Mouse (Mus musculus) megakaryocyte, adult 5-6 weeks (primary cell): ENCODE data around the gene Aig1. TPM values are rescaled to one million over a fixed set of nuclear protein-coding genes. Genes with fewer than 3 reads are reported as not detected.

ENCODE experiments used
- ATAC-seq: 2 replicates; pipeline ENCODE4 v1.8.0; 2016; ENCODE audit warnings: mild to moderate bottlenecking, inconsistent platforms; ENCODE audit not compliant: poor library complexity, severe bottlenecking
- total RNA-seq, 2 experiments: library from RNA; stranded (forward) in 1 of 2; stranded (reverse) in 1 of 2; fragments of 153-499, 151-499 nt in 1 of 2; fragments of 221-1000, 200-1000 nt in 1 of 2; gene quantifications; 2 replicates each; pipeline versions ENCODE4 v1.2.3 to v1.2.4; 2015 to 2017

Gene Aig1
- total RNA-seq, 2 experiments from 2014 or later = 3.5 to 7.3 TPM

DNA sequence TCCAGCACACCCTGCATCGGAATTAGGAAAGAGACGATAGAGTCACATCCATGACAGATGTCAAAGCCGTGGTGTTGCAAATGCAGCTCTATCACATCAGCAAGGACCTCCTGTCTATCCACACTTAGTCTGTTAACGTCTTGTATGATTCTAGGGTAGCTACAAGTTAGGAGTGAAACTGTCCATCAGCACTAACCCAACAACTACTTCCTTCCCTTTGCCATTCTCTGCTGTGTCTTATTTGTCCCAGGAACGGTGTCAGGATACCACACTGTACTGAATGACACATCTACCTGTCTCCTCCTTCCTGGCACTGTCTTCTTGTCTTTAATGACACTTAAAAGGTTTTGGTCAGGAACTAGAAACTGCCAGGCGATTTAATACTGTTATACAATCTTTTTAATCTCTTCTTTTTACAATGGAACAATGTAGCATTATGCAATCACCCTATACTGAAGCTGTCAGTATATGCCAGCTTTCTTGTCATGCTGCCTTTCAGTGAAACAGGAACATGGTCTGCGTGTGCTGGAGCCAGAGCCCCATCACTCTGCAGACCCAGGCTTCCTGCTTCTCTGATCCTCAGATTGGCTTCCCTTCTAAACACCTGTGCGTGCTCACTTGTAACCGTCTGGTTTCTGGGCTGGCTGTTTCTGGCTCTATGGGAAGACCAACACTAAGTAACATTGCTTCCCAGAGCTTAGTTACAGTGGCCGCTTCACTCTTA lies 214.9 kb downstream of the Aig1 start:
- ATAC-seq = peak; percentile 64

DNA sequence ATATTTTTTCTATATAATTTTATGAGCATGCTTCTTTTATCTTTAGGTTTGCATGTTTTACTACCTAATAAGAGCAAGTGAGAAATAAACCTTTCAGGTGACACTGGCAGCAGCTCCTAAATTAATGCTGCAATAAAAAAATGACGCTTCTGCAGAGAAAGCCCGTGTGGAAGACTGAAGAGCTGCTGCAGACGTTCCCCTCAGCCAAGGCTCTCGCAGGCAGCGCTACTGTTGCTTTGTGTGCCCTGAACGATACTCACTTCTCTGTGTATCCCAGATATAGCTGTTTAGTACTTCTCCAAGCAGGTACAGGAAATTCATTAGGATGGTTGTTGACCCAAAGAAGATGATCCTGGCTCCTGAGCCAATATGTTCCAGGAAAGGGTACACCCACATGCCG lies 215.5 kb downstream of the Aig1 start:
- ATAC-seq = no peak

DNA sequence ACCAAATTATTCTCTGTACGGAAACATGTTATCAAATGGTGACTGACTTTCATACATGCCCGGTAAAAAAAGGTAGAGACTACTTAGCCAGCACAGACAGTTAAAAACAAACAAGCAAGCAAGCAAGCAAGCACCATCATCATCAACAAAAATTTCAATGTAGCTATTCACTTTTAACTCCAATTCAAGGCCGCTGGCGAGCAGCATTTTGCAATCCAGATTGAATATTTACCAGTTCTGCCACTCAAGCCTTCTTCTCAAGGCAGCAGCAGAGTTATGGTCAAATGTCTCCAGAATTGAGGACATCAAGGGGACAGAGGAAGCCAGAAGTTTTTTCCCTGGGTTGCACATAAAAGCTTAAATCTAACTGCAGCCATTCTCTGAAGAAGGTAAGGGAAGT lies 216.7 kb downstream of the Aig1 start:
- no peak for ATAC-seq

DNA sequence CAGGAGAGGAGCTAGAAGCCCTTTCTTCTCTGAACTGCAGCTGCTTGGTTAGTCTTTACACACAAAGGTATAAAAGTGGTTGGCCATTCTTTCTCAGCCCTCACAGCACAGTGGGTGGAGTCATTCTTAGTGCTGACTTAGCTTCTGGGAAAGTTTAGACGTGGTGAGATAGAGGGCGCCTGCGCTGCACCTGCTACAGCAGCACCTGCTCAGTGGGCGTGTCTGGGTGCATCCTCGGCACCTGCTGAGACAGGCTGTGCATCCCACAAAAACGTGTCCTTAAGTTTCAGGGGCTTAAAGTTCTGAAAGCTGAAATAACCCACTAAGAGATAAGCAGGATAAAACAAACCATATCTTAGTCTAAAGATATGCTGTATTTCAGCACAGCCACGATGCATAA lies 227.0 kb downstream of the Aig1 start:
- no peak for ATAC-seq

DNA sequence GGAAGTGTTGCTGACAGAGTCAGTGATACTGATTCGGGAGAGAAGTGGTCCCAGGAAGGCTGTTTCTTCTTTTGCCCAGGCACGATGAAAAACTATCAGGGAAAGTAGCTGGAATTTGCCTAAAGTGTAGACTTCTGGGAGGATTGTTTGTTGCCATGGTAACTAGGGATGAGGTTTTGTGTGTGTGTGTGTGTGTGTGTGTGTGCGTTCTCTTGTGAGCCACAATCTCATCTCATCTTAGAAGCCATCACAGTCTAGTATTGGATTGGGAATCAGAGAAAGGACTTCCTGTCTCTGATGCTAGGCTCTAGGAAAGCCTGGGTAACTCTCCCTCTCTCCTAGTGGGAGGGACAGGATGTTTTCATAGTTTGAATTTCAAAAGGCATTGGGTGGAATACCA lies 237.0 kb downstream of the Aig1 start:
- ATAC-seq = no peak

DNA sequence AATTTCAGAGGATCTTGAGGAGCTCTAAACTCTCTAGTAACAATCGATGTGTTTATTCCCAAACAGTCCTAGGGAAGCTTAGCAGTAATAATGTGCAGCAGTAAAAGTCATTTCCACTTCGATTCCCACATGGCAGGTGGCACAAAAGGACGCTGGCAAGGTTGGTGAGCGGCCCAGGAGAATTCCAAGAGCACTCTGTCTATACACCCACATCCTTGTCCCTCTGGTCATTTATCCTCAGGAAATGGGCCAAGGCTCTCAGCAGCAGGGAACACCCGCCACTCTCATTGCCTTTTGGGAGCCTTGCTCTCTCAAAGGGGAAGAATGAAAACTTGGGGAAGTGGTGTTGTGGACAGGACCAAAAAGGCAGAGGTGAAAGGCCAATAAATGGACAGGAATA lies 245.0 kb downstream of the Aig1 start:
- no peak for ATAC-seq

DNA sequence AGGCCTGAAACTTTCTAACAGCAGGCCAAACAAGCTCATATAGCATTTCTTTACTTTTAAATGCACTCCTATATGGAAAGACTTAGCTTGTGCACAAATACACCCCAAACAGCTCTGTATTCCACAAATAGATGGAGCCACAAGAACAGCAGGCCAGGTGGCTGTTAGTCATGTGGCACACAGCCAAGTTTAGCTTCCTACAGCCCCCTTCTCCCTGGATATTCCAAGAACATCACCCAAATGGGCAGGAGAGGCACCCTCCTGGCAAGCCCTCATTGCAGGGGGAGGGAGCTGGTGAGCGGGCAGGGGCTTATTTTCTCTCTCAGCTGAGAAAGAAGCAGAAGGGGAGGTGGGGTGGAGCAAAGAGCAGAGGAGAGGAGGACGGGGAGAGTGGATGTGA lies 267.9 kb downstream of the Aig1 start:
- ATAC-seq = no peak

DNA sequence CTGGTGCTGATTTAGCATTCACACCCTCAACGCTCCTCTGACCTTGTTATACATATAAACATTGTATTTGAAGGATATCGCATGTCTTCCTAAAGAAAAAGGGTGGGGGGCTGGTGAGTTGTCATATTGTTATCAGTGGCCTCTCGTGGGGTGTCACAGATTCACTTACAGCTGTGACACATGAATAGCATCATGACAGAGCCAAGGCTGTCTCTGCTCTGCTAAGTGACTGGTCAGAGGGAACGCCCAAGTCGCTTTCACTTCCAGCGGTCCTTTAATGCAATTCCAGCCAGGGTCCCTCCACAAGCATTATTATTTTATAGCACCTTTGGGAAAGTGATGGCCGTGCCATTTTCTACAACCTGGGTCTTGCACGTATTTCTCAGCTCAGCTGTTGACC lies 271.3 kb downstream of the Aig1 start:
- ATAC-seq = no peak

Other genes with a start within 250 kb of the Aig1 start
- 3.4 and 5.2 TPM in 2 replicates for gene Hivep2, start 97.1 kb upstream of the Aig1 start, total RNA-seq (2015)
- gene Hivep2, start 97.1 kb upstream of the Aig1 start, total RNA-seq (2017) = 1.7 and 2.0 TPM in 2 replicates